Mouse (Mus musculus): ENCODE results near the gene Snrk. TPM values are rescaled to one million over a fixed set of nuclear protein-coding genes. Genes with fewer than 3 reads are reported as not detected.

The Snrk gene
- polyA plus RNA-seq, 1 experiment from 2014 or later, result 56.1 TPM

DNA sequence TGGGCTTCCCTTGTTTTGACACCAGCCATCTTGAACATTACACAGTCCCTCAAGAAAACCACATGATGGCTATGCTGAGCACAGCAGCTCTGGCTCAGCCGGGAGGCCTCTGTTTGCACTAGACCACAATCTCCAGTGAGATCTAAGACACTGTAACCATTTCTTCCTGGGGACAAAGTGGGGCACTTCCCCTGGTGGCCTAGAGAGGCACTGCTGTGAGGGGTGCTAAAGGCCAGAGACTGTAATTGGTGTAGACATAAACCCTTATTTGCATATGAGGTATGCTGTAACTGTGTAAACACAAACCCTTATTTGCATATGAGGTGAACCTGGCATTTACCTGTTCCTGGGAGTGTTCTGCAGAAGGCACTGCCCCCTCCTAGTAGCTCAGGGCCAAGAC lies 71.7 kb downstream of the Snrk start:
- H3K4me3 ChIP-seq (replicated peaks), result no peak overlapping the region
- 32% methylated on average over 1 of the region's 1 CpGs for WGBS
- no peaks in the 10 kb centered on the region for H3K27me3 ChIP-seq (replicated peaks)
- no peak overlapping the region for H3K4me2 ChIP-seq
- H3K36me3 ChIP-seq, result no peaks in the 10 kb centered on the region
- no peak overlapping the region for H3K27ac ChIP-seq
- ATAC-seq (ENCODE audit: insufficient read depth, low FRiP score, low read depth), result peak; percentile 53; the same call in 1 of the 2 replicates
- peaks cover 9% of the 10 kb centered on the region; the same call in 1 of the 2 replicates for H3K4me1 ChIP-seq
- H3K9ac ChIP-seq, result no peak overlapping the region
- H3K9me3 ChIP-seq, result no peaks in the 10 kb centered on the region

- Histone ChIP-seq H3K9ac (no peak overlapping the region), H3K4me2 (no peak overlapping the region), H3K4me3 (replicated peaks) (no peak overlapping the region), H3K9me3 (no peaks in the 10 kb centered on the region), H3K36me3 (no peaks in the 10 kb centered on the region; the same call in 1 of the 2 replicates), H3K27me3 (replicated peaks) (no peaks in the 10 kb centered on the region), H3K4me1 (no peaks in the 10 kb centered on the region), H3K27ac (no peak overlapping the region)
- 50% methylated on average over 5 of the region's 5 CpGs for WGBS
- ATAC-seq (ENCODE audit: insufficient read depth, low FRiP score, low read depth), result no peak
These were observed 76.3 kb downstream of the Snrk start for GRCm38 (mm10) chr9:122193361-122193760.

GRCm38 (mm10) chr9:122193823-122194222 lies 76.8 kb downstream of the Snrk start:
- no peak overlapping the region for H3K27ac ChIP-seq
- 79% methylated on average over 5 of the region's 5 CpGs for whole genome bisulfite sequencing
- H3K9me3 ChIP-seq, result no peaks in the 10 kb centered on the region
- no peak overlapping the region for H3K9ac ChIP-seq
- no peak overlapping the region for H3K4me2 ChIP-seq
- no peak for ATAC-seq (ENCODE audit: insufficient read depth, low FRiP score, low read depth)
- H3K4me3 ChIP-seq (replicated peaks), result no peak overlapping the region
- H3K36me3 ChIP-seq, result no peaks in the 10 kb centered on the region; the same call in 1 of the 2 replicates
- H3K27me3 ChIP-seq (replicated peaks), result no peaks in the 10 kb centered on the region
- H3K4me1 ChIP-seq, result no peaks in the 10 kb centered on the region

- ATAC-seq (ENCODE audit: insufficient read depth, low FRiP score, low read depth), result peak; percentile 27; the same call in 1 of the 2 replicates
- Histone ChIP-seq H3K4me1 (no peaks in the 10 kb centered on the region), H3K36me3 (no peaks in the 10 kb centered on the region; the same call in 1 of the 2 replicates), H3K27ac (no peak overlapping the region), H3K27me3 (replicated peaks) (no peaks in the 10 kb centered on the region), H3K9me3 (no peaks in the 10 kb centered on the region), H3K4me2 (no peak overlapping the region), H3K9ac (no peak overlapping the region), H3K4me3 (replicated peaks) (no peak overlapping the region)
- WGBS, result 65% methylated on average over 5 of the region's 5 CpGs
These were observed 78.1 kb downstream of the Snrk start for GRCm38 (mm10) chr9:122195042-122195682.

- Histone ChIP-seq H3K4me1 (no peaks in the 10 kb centered on the region), H3K36me3 (no peaks in the 10 kb centered on the region; the same call in 1 of the 2 replicates), H3K4me2 (no peak overlapping the region), H3K9ac (no peak overlapping the region), H3K27me3 (replicated peaks) (no peaks in the 10 kb centered on the region), H3K9me3 (no peaks in the 10 kb centered on the region), H3K27ac (no peak overlapping the region), H3K4me3 (replicated peaks) (no peak overlapping the region)
- ATAC-seq (ENCODE audit: insufficient read depth, low FRiP score, low read depth), result no peak
- WGBS, result 64% methylated on average over 5 of the region's 5 CpGs
These were observed 80.0 kb downstream of the Snrk start for GRCm38 (mm10) chr9:122197021-122197420.

- H3K9ac ChIP-seq, result no peak overlapping the region
- no peak overlapping the region for H3K27ac ChIP-seq
- WGBS, result 95% methylated on average over 3 of the region's 3 CpGs
- no peaks in the 10 kb centered on the region; the same call in 1 of the 2 replicates for H3K36me3 ChIP-seq
- no peaks in the 10 kb centered on the region for H3K9me3 ChIP-seq
- H3K4me3 ChIP-seq (replicated peaks), result no peak overlapping the region
- H3K4me1 ChIP-seq, result no peaks in the 10 kb centered on the region
- H3K4me2 ChIP-seq, result no peak overlapping the region
- H3K27me3 ChIP-seq (replicated peaks), result no peaks in the 10 kb centered on the region
- ATAC-seq (ENCODE audit: insufficient read depth, low FRiP score, low read depth), result no peak
These were observed 81.6 kb downstream of the Snrk start for GRCm38 (mm10) chr9:122198621-122199020.

DNA sequence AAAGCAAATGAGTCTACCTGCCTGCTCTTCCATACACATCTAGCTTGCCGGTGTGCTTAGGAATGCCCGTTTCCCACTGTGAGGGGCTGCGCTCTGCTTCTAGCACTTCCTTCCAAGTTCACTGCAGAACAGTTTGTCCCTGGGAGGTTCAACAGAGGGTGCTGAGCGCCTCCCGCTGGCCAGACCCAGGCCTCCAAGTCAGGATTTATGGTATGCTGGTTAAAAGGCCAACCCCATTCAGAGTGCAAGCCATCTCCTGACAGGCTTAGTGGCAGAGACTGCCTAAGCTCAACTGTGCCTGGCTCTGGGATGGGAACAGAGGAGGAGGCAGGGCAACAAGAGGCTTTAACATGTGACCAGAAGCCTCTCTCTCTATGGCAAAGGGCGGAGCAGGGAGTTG lies 82.2 kb downstream of the Snrk start:
- no peak overlapping the region for H3K4me3 ChIP-seq (replicated peaks)
- ATAC-seq (ENCODE audit: insufficient read depth, low FRiP score, low read depth), result no peak
- H3K36me3 ChIP-seq, result no peaks in the 10 kb centered on the region; the same call in 1 of the 2 replicates
- no peaks in the 10 kb centered on the region for H3K9me3 ChIP-seq
- WGBS, result 41% methylated on average over 6 of the region's 6 CpGs
- no peak overlapping the region for H3K9ac ChIP-seq
- no peaks in the 10 kb centered on the region for H3K27me3 ChIP-seq (replicated peaks)
- H3K4me1 ChIP-seq, result no peaks in the 10 kb centered on the region
- H3K27ac ChIP-seq, result no peak overlapping the region
- no peak overlapping the region for H3K4me2 ChIP-seq

DNA sequence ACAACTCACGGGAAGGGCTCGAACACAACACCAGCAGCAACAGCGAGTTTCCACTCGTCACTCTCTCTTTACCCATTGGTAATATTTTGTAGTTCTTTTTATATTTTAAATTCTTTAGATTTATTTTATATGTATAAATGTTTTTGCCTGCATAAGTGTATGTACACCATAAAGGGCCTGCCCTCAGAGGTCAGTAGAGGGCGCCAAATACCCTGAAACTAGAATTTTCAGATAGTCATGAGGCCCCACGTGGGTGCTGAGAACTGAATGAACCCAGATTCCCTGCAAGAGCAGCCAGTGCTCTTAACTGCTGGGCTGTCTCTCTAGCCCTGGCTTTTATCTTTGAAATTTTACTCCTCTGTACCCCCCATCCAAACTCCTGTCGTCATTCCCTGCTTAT lies 87.4 kb downstream of the Snrk start:
- H3K27me3 ChIP-seq (replicated peaks), result no peaks in the 10 kb centered on the region
- no peaks in the 10 kb centered on the region for H3K9me3 ChIP-seq
- H3K4me2 ChIP-seq, result no peak overlapping the region
- WGBS, result 79% methylated on average over 7 of the region's 7 CpGs
- no peaks in the 10 kb centered on the region for H3K36me3 ChIP-seq
- H3K4me1 ChIP-seq, result 0 out of 2 replicates have a peak, but pooled peaks cover 8% of the 10 kb centered on the region
- H3K4me3 ChIP-seq (replicated peaks), result no peak overlapping the region
- H3K27ac ChIP-seq, result no peak overlapping the region
- no peak overlapping the region for H3K9ac ChIP-seq
- no peak for ATAC-seq (ENCODE audit: insufficient read depth, low FRiP score, low read depth)

DNA sequence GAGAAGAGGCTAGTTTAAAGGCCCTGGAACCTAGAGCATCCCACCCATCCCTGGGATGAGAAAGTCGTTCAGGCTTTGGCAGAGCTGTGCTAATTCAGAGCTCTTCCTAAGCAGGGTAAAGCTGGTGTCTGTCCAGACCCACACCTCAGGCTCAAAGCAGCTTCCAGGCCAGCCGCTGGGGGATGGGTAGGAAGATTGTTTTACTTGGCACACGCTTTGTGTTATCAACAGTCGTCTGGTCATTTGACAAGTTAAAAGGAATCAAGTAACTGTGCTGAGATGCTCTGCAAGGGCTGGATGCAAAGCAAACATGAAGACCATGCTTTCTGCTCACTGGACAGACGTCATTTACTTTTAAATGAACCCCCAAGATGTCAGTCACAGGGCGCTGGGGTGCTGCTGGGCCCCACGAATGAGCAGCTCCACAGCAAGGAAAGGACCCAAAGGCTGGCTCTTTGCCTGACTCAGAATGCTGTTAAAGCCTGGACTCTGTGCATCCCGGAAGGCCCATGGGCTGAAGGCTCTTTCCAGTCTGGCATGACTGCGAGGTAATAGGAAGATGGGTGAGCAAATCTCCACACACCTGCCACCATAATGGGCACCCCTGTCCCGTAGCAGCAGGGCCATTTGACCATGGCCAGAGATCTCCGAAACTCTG lies 88.6 kb downstream of the Snrk start:
- Histone ChIP-seq H3K9ac (no peak overlapping the region), H3K36me3 (no peaks in the 10 kb centered on the region), H3K4me3 (replicated peaks) (no peak overlapping the region), H3K4me2 (no peak overlapping the region), H3K4me1 (0 out of 2 replicates have a peak, but pooled peaks cover 8% of the 10 kb centered on the region), H3K27ac (no peak overlapping the region), H3K27me3 (replicated peaks) (no peaks in the 10 kb centered on the region), H3K9me3 (no peaks in the 10 kb centered on the region)
- 43% methylated on average over 11 of the region's 11 CpGs for WGBS
- ATAC-seq (ENCODE audit: insufficient read depth, low FRiP score, low read depth), result no peak

DNA sequence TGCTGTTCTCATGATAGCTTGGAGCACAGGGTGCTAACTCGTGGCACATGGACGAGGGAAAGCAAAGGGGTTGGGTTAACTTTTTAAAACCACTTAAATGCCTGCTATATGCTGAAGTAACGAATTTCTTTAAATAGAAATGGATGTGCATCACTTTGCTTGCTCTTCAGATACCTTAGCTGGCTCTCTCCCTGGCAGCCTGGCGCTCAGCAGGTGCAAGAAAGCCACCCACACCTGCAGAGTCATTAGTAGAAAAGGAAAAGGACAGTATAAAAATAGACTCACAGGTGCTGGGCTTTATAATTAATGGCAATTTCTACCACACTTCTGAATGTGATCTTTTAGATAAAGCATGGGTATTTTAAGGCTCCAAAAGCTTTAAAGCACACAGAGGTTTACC lies 91.2 kb downstream of the Snrk start:
- no peaks in the 10 kb centered on the region for H3K9me3 ChIP-seq
- H3K4me2 ChIP-seq, result no peak overlapping the region
- H3K27ac ChIP-seq, result no peak overlapping the region
- 79% methylated on average over 4 of the region's 4 CpGs for WGBS
- no peaks in the 10 kb centered on the region for H3K27me3 ChIP-seq (replicated peaks)
- no peak for ATAC-seq (ENCODE audit: insufficient read depth, low FRiP score, low read depth)
- H3K36me3 ChIP-seq, result no peaks in the 10 kb centered on the region
- H3K9ac ChIP-seq, result no peak overlapping the region
- H3K4me1 ChIP-seq, result 0 out of 2 replicates have a peak, but pooled peaks cover 8% of the 10 kb centered on the region
- H3K4me3 ChIP-seq (replicated peaks), result no peak overlapping the region

GRCm38 (mm10) chr9:122215118-122215517 lies 98.1 kb downstream of the Snrk start:
- no peak overlapping the region for H3K27ac ChIP-seq
- no peak overlapping the region for H3K4me3 ChIP-seq (replicated peaks)
- H3K27me3 ChIP-seq (replicated peaks), result no peaks in the 10 kb centered on the region
- no peaks in the 10 kb centered on the region for H3K9me3 ChIP-seq
- H3K36me3 ChIP-seq, result no peaks in the 10 kb centered on the region
- no peak for ATAC-seq (ENCODE audit: insufficient read depth, low FRiP score, low read depth)
- no peaks in the 10 kb centered on the region for H3K4me1 ChIP-seq
- no peak overlapping the region for H3K4me2 ChIP-seq
- no peak overlapping the region for H3K9ac ChIP-seq

DNA sequence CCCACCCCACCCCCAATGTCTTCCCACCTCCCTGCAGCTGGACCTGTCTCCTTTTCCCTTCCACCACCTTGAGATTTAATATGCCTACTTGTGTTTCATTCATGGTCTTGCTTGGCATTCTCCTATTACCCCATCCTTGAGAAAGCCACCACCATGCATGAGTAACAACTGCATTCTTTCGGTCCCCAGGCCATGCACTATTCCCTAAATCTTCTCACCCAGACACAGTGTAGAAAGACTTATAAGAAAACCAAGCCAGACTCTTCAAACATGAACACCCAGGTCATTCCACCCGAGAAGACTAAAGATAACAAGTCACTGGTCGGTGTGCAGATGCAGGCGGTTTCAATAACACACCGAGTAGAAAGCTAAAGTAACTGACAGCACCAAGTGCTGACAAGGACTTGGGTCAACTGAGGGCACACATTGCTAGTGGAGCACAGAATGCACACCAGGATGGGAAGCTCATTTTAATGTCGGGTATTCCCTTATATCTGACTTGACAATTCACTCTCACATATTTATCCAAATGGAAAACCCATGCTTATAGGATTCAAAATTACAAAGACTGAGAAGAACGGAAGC lies 100.0 kb downstream of the Snrk start:
- no peak overlapping the region for H3K4me3 ChIP-seq (replicated peaks)
- no peaks in the 10 kb centered on the region for H3K27me3 ChIP-seq (replicated peaks)
- ATAC-seq (ENCODE audit: insufficient read depth, low FRiP score, low read depth), result no peak
- H3K4me1 ChIP-seq, result no peaks in the 10 kb centered on the region
- WGBS, result 75% methylated on average over 7 of the region's 7 CpGs
- no peaks in the 10 kb centered on the region for H3K36me3 ChIP-seq
- H3K9ac ChIP-seq, result no peak overlapping the region
- no peak overlapping the region for H3K27ac ChIP-seq
- no peaks in the 10 kb centered on the region for H3K9me3 ChIP-seq
- no peak overlapping the region for H3K4me2 ChIP-seq

All from stomach, embryonic 15.5 days (tissue).